22 mouse cellular contexts compared by ENCODE assay signal in genomic region chr9:46386333-46386732, GRCm38 (mm10).
A peak's percentile ranks its signal among the peaks of the same experiment; 100 is the strongest.
DNase-seq lines count a peak whose midpoint lies in the region; ATAC-seq and TF ChIP-seq lines count a peak whose summit lies in the region.
"Had no signal": no experiment of that assay in that cellular context is flagged by ENCODE, and none has a peak within 500 bp of the region (broad histone marks: within the 10 kb centered on the region; RNA-seq: fewer than 3 reads in every experiment).

No protein-coding gene starts in this region.

- TF ChIP-seq RAD21 in MEL (IDR thresholded peaks at IDR 0.05; ENCODE audit: low read depth, low read length): no peak

- no peak for DNase-seq in layer of hippocampus, adult 2 months (ENCODE audit: low spot score in 2 of 2)
- DNase-seq in layer of hippocampus, adult 8-10 months (ENCODE audit: low spot score in 2 of 2): no peak
- no peak for DNase-seq in testis, postnatal 10 days (ENCODE audit: low spot score)
- peak; percentile 9 for DNase-seq in MEL (ENCODE audit: low read depth, low spot score)
- no peak for DNase-seq in stomach, postnatal 0 days (ENCODE audit: low spot score)
- no peak for DNase-seq in urinary bladder, postnatal 10 days (ENCODE audit: low spot score)
- DNase-seq: adrenal gland, adult 8-10 months; cerebellum, postnatal 10 days; heart, adult 18-20 months; heart, postnatal 36 days; left cerebral cortex, postnatal 4 days; lung, postnatal 10 days; right cerebral cortex, postnatal 25 days; thymus, postnatal 25 days had no signal

- no peak for TF ChIP-seq POLR2A in testis, adult 2 months (IDR thresholded peaks at IDR 0.05; ENCODE audit: control insufficient read depth, low read depth, low read length)
- TF ChIP-seq POLR2A in MEL (IDR thresholded peaks at IDR 0.05; ENCODE audit: control insufficient read depth in 1 of 2, insufficient read depth in 1 of 2, low read depth in 1 of 2, low read length in 2 of 2, poor library complexity in 1 of 2): no peak

- H3K36me3 ChIP-seq in testis, adult 2 months (ENCODE audit: control insufficient read depth, insufficient read depth, low read length): no peaks in the 10 kb centered on the region
- H3K36me3 ChIP-seq in MEL (ENCODE audit: control insufficient read depth in 1 of 2, insufficient read depth in 2 of 2, low read length in 2 of 2): no peaks in the 10 kb centered on the region
- no peaks in the 10 kb centered on the region for H3K36me3 ChIP-seq in stomach, postnatal 0 days (ENCODE audit: control insufficient read depth, insufficient read depth, low read length)
- H3K36me3 ChIP-seq: embryonic facial prominence, embryonic 13.5 days; hindbrain, embryonic 15.5 days; kidney, embryonic 15.5 days; midbrain, embryonic 15.5 days had no signal

- H3K4me1 ChIP-seq in testis, adult 2 months (ENCODE audit: control insufficient read depth, insufficient read depth, low read length): peaks cover 8% of the 10 kb centered on the region
- H3K4me1 ChIP-seq in MEL (ENCODE audit: control insufficient read depth in 1 of 2, insufficient read depth in 2 of 2, low read length in 2 of 2): no peaks in the 10 kb centered on the region
- H3K4me1 ChIP-seq in stomach, postnatal 0 days (replicated peaks; ENCODE audit: control insufficient read depth, insufficient read depth): no peaks in the 10 kb centered on the region

- H3K9me3 ChIP-seq in MEL (replicated peaks; ENCODE audit: insufficient read depth, low read length): no peaks in the 10 kb centered on the region
- no peaks in the 10 kb centered on the region for H3K9me3 ChIP-seq in stomach, postnatal 0 days (ENCODE audit: control insufficient read depth, low read length)
- H3K9me3 ChIP-seq: embryonic facial prominence, embryonic 13.5 days; hindbrain, embryonic 15.5 days; kidney, embryonic 15.5 days; midbrain, embryonic 15.5 days had no signal

- no peak overlapping the region for H3K27ac ChIP-seq in layer of hippocampus, adult 2 months
- H3K27ac ChIP-seq in testis, adult 2 months (ENCODE audit: control insufficient read depth, insufficient read depth, low read depth, low read length): no peak overlapping the region
- H3K27ac ChIP-seq in MEL (ENCODE audit: control insufficient read depth, low read depth, low read length): no peak overlapping the region
- no peak overlapping the region for H3K27ac ChIP-seq in stomach, postnatal 0 days (replicated peaks)
- H3K27ac ChIP-seq: embryonic facial prominence, embryonic 13.5 days; hindbrain, embryonic 15.5 days; kidney, embryonic 15.5 days; midbrain, embryonic 15.5 days had no signal

- H3K4me3 ChIP-seq in layer of hippocampus, adult 2 months: no peak overlapping the region
- H3K4me3 ChIP-seq in testis, adult 2 months (ENCODE audit: control insufficient read depth, low read depth, low read length): no peak overlapping the region
- H3K4me3 ChIP-seq in MEL (ENCODE audit: control insufficient read depth in 1 of 2, insufficient read depth in 1 of 2, low read depth in 2 of 2, low read length in 2 of 2): no peak overlapping the region
- H3K4me3 ChIP-seq in stomach, postnatal 0 days (ENCODE audit: low read depth, low read length): no peak overlapping the region
- H3K4me3 ChIP-seq: embryonic facial prominence, embryonic 13.5 days; hindbrain, embryonic 15.5 days; kidney, embryonic 15.5 days; megakaryocyte, embryonic 14.5 days; midbrain, embryonic 15.5 days had no signal

- TF ChIP-seq EP300 in MEL (IDR thresholded peaks at IDR 0.05; ENCODE audit: low read depth in 1 of 2, low read length in 2 of 2): no peak
- TF ChIP-seq EP300 in stomach, postnatal 0 days (optimal IDR thresholded peaks at IDR 0.05): no peak

- H3K27me3 ChIP-seq in testis, adult 2 months (ENCODE audit: control insufficient read depth, insufficient read depth, low read length): no peaks in the 10 kb centered on the region
- no peaks in the 10 kb centered on the region for H3K27me3 ChIP-seq in MEL (ENCODE audit: control insufficient read depth in 1 of 2, insufficient read depth in 2 of 2, low read length in 2 of 2)
- H3K27me3 ChIP-seq in stomach, postnatal 0 days (ENCODE audit: control insufficient read depth, insufficient read depth, low read length): no peaks in the 10 kb centered on the region
- H3K27me3 ChIP-seq: hindbrain, embryonic 15.5 days; midbrain, embryonic 15.5 days had no signal

- H3K4me2 ChIP-seq in stomach, postnatal 0 days (replicated peaks; ENCODE audit: low read depth): no peak overlapping the region
- H3K4me2 ChIP-seq: embryonic facial prominence, embryonic 13.5 days; hindbrain, embryonic 15.5 days; kidney, embryonic 15.5 days; midbrain, embryonic 15.5 days had no signal

- peak; percentile 63 for TF ChIP-seq CTCF in layer of hippocampus, adult 2 months (conservative IDR thresholded peaks at IDR 0.05)
- TF ChIP-seq CTCF in testis, adult 2 months (IDR thresholded peaks at IDR 0.05; ENCODE audit: control insufficient read depth, insufficient read depth, insufficient replicate concordance, low read depth, low read length): peak; percentile 24; the same call in 1 of the 2 replicates
- peak in 2 of 3 experiments; percentile 17 to 26; a peak in 2 of 6 replicates for TF ChIP-seq CTCF in MEL (IDR thresholded peaks at IDR 0.05 in 2 of 3, conservative IDR thresholded peaks at IDR 0.05 in 1 of 3; ENCODE audit: control insufficient read depth in 1 of 3, insufficient read depth in 1 of 3, low read depth in 2 of 3, low read length in 3 of 3, poor library complexity in 1 of 3, severe bottlenecking in 1 of 3)
- peak; percentile 19; the same call in 1 of the 2 replicates for TF ChIP-seq CTCF in stomach, postnatal 0 days (IDR thresholded peaks at IDR 0.05; ENCODE audit: low read depth)

- no peaks in the 10 kb centered on the region for H3K79me2 ChIP-seq in MEL (ENCODE audit: control insufficient read depth, insufficient read depth, low read length, poor library complexity)

- ATAC-seq in stomach, postnatal 0 days (ENCODE audit: low FRiP score, low TSS enrichment): no peak
- ATAC-seq: forebrain, embryonic 14.5 days; intestine, embryonic 16.5 days; midbrain, embryonic 15.5 days had no signal

- 90% methylated on average over 3 of the region's 3 CpGs for WGBS in stomach, postnatal 0 days

- no peak overlapping the region for H3K9ac ChIP-seq in MEL (ENCODE audit: control insufficient read depth, low read depth, low read length, poor library complexity, severe bottlenecking)
- no peak overlapping the region for H3K9ac ChIP-seq in stomach, postnatal 0 days (ENCODE audit: low read length)
- H3K9ac ChIP-seq: embryonic facial prominence, embryonic 13.5 days; hindbrain, embryonic 15.5 days; kidney, embryonic 15.5 days; midbrain, embryonic 15.5 days had no signal

TF ChIP-seq in MEL, 35 proteins besides CTCF, POLR2A, EP300 and RAD21:
- TF ChIP-seq GABPA (IDR thresholded peaks at IDR 0.05; ENCODE audit: low read depth, low read length): no peak
- TF ChIP-seq SMC3 (IDR thresholded peaks at IDR 0.05; ENCODE audit: low read depth, low read length): peak; percentile 7; the same call in 1 of the 2 replicates
- no peak for TF ChIP-seq MXI1 (IDR thresholded peaks at IDR 0.05; ENCODE audit: low read depth, low read length)
TF ChIP-seq in MEL: peak in this region for 1.
